Mouse (Mus musculus) layer of hippocampus, adult 9-11 months (tissue): ENCODE measurements around the gene Bex1.
"Not testable (repeated sequence)": the region's sequence is repeated elsewhere in the genome, so short reads cannot be mapped to it uniquely, and the experiment has no call there.

ENCODE experiments used
- DNase-seq: peaks from one replicate; pipeline ENCODE4 v3.0.0; 2022

Bex1 gene

GRCm38 (mm10) chrX:136214729-136215677 lies at the start of gene Bex1, which contains the start of gene Tceal7:
Gene Bex1 (minus strand): TSS chrX:136215513.
Gene Tceal7 (plus strand): TSS chrX:136214779.
- not testable (repeated sequence) for DNase-seq

GRCm38 (mm10) chrX:136252023-136252729 lies 36.9 kb upstream of the Bex1 start:
- DNase-seq = no peak

- DNase-seq = no peak
These were observed 34.4 kb upstream of the Bex1 start for GRCm38 (mm10) chrX:136249671-136250070.

- DNase-seq = no peak
These were observed 33.5 kb upstream of the Bex1 start for GRCm38 (mm10) chrX:136248811-136249210.

GRCm38 (mm10) chrX:136245521-136246071 lies 30.3 kb upstream of the Bex1 start:
- no peak for DNase-seq

- peak; percentile 78 for DNase-seq
These were observed 29.4 kb upstream of the Bex1 start, which contains the start of gene Tceal9 for GRCm38 (mm10) chrX:136244574-136245229. Gene Tceal9 (plus strand): TSS chrX:136245079.

GRCm38 (mm10) chrX:136243181-136243580 lies 27.9 kb upstream of the Bex1 start:
- no peak for DNase-seq

GRCm38 (mm10) chrX:136238118-136238517 lies 22.8 kb upstream of the Bex1 start:
- no peak for DNase-seq

- DNase-seq = no peak
These were observed 12.5 kb upstream of the Bex1 start for GRCm38 (mm10) chrX:136227768-136228167.

- DNase-seq = no peak
These were observed 8.4 kb upstream of the Bex1 start for GRCm38 (mm10) chrX:136223714-136224113.

GRCm38 (mm10) chrX:136216303-136216702 lies 990 bp upstream of the Bex1 start:
- DNase-seq = no peak

- DNase-seq = no peak
These were observed 1.9 kb downstream of the Bex1 start for GRCm38 (mm10) chrX:136213396-136213795.

- DNase-seq = no peak
These were observed 10.9 kb downstream of the Bex1 start for GRCm38 (mm10) chrX:136204406-136204805.

GRCm38 (mm10) chrX:136203664-136204066 lies 11.6 kb downstream of the Bex1 start, which contains the start of gene Tceal5:
Gene Tceal5 (minus strand): TSS chrX:136203876.
- DNase-seq = peak; percentile 71

GRCm38 (mm10) chrX:136203257-136203656 lies 12.1 kb downstream of the Bex1 start:
- DNase-seq = no peak

- no peak for DNase-seq
These were observed 18.4 kb downstream of the Bex1 start for GRCm38 (mm10) chrX:136196873-136197272.

GRCm38 (mm10) chrX:136195193-136195944 lies 19.9 kb downstream of the Bex1 start:
- DNase-seq = no peak

GRCm38 (mm10) chrX:136183107-136183506 lies 32.2 kb downstream of the Bex1 start:
- DNase-seq = no peak

GRCm38 (mm10) chrX:136180897-136181553 lies 34.3 kb downstream of the Bex1 start:
- no peak for DNase-seq

- no peak for DNase-seq
These were observed 42.5 kb downstream of the Bex1 start for GRCm38 (mm10) chrX:136172786-136173185.

- peak; percentile 89 for DNase-seq
These were observed 43.2 kb downstream of the Bex1 start, which contains the start of gene Tceal8 for GRCm38 (mm10) chrX:136172118-136172551. Gene Tceal8 (minus strand): TSS chrX:136172342.
